Mouse (Mus musculus): Measurements from ENCODE around the gene Usp30.

GRCm38 (mm10) chr5:114046151-114046550, 19.1 kb upstream of the Usp30 start:
- no peak for TF ChIP-seq POLR2A (IDR thresholded peaks at IDR 0.05; ENCODE audit: extremely low read depth, insufficient read depth, low read length)
- TF ChIP-seq CTCF (IDR thresholded peaks at IDR 0.05; ENCODE audit: extremely low read depth, insufficient read depth, low read length) = no peak
